Mouse (Mus musculus): Measurements from ENCODE around the gene Scaf11. TPM values are rescaled to one million over a fixed set of nuclear protein-coding genes. Genes with fewer than 3 reads are reported as not detected.

The Scaf11 gene
- total RNA-seq, 2 experiments from 2014 or later = 49.2 to 52.3 TPM

DNA sequence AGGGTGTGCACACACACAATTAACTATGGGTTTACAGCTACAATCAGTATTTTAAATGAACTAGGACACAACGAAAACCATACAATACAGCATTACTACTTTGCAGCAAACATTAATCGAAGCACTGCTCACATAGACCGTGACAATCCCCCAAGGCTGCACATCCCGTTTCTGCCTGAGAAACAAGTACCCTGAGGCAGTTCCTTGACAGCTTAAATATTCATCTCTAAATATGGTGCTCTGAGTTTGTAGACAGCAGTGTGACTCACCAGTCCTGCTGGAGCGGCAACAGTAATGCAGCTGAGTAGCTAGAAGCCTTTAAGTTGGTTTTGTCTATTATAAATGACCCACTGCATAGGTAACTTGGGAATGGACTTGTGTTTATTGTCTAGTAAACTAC is 55.1 kb downstream of the Scaf11 start:
- no peak for DNase-seq (ENCODE audit: low spot score in 2 of 2)

DNA sequence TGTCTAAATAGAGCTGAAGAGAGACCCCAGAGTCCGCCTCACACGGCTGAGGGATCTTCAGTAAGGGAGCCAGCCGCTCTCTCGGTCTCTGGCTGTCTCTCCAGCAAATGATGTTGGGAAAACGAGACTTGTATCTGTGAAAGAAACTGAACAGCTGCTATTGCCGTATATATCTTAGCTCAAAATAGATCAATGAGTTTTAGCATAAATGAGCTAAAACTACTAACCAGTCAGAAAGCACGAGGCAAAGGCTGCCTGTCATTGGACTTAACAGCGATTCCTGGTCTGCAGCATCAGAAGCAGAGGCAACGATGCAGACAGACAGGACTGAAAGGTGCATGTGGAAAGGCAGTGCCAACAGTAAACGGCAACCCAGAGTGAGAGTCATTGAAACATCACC is 62.3 kb downstream of the Scaf11 start:
- DNase-seq (ENCODE audit: low spot score in 2 of 2) = no peak

DNA sequence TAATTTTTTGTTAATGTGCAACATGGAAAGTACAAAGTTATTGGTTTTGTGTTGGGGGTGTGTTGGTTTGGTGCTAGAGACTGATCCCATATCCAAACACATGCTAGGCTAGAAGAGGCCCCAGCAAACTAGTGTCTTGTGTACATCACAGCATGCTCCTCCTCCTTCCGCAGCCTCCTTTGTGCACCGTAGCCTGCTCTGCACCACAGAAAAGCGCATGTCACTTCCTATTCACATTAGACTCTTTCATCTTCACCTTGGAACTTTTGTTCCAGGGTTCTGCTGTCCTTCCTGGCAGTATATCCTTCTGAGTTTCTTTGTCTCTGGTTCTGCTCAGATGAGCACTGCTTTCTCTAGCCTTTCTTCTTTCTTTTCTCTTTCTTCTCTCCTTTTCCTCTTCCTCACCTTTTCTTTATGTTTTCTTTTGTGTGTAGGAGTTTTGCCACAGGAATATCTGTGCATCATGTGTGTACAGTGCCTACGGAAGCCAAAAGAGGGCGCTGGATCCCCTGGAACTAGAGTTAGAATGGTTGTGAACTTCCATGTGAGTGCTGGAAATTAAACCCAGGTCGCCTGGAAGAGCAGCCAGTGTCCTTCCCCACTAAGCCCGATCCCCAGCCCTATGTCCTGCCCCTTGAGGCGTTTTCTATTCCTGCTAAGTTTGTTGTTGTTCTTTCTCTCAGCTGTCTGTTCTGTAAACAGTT is 63.9 kb downstream of the Scaf11 start:
- no peak for DNase-seq (ENCODE audit: low spot score in 2 of 2)

DNA sequence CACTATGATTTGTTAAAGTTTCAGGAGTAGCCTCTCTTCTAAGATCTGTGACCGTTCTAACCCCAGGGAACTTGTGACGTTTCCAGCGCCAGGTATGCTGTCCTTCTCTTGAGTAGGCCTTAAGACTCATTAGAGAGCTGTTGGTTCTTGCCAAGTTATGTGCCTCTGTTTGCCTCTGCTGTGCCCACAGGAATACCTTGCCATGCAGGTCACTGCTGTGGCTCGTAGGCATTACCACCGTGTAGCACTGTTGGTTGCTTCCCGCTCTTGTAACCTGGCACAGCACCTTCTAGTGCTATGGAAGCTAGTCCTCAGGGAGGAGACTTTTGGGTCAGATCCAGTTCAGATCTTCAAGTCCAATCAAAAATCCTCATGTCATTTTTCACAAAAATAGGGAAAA is 65.6 kb downstream of the Scaf11 start:
- no peak for DNase-seq (ENCODE audit: low spot score in 2 of 2)

DNA sequence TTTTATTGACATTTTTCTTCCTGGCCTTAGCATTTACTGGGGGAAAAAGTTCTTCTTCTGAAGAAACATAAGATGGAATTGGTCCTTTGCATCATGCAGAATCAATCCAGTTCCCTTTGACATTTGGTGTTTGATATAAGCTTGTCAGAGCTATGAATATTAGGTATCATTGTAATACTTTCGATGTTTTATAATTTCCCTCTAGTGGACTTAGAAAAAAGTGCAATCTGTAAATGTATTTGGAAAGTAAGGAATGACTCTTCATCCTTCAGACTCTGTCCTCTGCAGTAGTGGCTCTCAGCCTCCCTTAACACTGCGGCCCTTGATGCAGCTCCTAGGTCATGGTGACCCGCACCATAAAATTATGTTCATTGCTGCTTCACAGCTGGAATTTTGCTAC is 67.8 kb downstream of the Scaf11 start:
- DNase-seq (ENCODE audit: low spot score in 2 of 2) = no peak

DNA sequence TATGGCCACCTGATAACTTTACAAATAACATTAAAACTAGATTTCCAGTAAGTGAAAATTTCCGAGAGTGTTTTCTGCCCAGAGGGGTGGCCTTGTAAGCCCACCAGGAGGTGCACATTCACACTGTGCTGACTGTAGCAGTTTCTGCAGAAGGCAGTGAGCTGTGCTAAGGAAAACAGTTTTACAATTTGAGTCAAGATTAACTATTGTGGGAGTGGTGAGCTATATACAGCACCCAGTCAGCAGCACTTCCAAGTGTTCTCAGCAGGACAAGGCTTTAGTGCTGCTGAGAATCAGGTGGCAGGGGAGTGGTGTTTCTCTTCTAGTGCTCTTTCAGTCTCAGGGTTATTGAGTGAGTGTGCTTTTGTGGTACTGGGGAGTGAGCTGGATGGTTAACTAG is 72.1 kb downstream of the Scaf11 start:
- DNase-seq (ENCODE audit: low spot score in 2 of 2) = no peak

DNA sequence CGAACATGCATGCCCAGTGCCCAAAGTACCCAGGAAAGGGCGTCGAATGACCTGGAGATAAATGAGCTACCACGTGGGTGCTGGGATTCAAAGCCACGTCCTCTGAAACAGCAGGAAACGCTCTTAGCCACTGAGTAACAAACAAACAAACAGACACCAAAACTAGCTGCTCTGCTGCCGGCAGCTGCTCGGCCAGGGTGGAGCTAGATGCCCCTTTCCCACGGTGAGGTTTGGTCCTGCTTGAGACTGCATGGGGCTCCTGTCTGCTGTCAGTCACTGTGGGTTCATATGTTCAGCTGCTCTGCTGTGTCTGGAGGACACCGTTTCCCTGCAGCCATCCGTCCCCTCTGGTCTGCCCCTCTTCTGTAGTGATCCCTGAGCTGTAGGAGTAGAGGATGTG is 78.4 kb downstream of the Scaf11 start:
- no peak for DNase-seq (ENCODE audit: low spot score in 2 of 2)

DNA sequence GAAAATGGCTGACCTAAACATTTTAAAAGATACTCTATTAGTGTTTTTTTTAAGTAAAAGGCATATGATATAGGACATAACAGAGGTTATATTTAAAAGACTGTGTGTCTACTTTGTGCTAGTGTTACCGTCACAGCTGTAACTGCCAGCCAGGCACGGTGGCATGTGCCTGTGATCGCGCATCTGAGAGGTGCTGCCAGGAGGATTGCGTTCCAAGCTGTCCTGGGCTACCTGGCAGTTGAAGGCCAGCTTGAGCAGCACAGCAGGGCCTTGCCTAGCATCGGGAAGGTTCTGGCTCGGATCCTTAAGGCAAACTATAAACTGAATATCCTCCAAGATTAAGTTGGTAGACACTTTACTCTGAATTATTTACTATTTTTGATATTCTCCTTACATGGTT is 82.9 kb downstream of the Scaf11 start:
- DNase-seq (ENCODE audit: low spot score in 2 of 2) = no peak

DNA sequence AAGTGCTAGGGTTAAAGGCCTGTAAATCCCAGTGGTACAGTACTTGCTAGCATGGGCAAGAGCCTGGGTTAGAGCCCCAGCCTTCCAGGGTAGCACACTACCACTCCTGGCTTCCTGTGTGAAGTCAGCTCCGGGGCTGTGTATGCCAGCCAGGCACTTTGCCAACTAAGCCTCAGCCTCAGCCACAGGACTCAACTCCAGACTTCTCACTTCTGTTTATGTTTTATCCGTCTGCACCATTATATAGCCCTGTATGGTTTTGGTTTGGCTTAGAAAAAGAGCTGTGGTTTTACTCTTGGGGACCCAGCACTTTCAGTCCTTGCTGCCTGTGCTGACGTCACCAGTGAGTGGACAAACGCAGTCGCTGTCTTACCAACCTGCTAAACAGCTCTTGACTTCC is 83.4 kb downstream of the Scaf11 start:
- no peak for DNase-seq (ENCODE audit: low spot score in 2 of 2)

DNA sequence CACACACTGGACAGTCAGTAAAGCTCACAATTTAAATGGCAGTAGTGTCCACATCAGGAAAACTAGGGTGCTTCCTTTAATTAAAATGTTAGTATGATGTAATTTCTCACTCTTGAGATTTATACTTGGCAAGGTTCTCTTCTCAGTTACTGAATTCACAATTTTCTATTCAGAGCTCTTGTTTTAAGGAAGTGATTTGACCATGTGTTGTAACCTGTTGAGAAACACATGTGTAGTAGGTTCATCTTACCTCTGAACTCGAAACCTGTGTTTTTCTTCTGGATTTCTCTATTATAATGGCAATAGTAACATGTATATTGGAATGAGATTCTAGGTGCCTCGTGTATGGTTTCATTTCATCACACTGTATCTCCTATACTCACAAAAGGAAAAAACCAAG is 84.4 kb downstream of the Scaf11 start:
- no peak for DNase-seq (ENCODE audit: low spot score in 2 of 2)

DNA sequence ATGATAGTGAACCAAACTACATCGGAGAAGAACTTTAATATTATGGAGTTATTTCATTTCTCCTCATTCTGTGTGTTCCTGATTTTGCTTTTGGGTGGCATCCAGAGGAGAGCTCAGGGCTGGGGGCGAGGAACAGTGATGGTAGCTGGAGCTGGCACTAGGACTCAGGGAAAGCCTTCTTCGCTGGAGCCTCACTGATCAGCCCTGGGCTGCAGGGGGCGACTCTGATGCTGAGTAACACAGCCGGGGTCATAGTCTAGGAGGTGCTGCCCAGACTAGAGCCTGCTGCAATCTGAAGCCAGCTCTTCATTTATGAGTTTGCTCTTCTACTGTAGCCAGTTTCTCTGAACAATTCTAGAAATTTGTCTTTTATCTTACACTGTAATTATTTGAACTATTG is 87.5 kb downstream of the Scaf11 start:
- DNase-seq (ENCODE audit: low spot score in 2 of 2) = no peak

DNA sequence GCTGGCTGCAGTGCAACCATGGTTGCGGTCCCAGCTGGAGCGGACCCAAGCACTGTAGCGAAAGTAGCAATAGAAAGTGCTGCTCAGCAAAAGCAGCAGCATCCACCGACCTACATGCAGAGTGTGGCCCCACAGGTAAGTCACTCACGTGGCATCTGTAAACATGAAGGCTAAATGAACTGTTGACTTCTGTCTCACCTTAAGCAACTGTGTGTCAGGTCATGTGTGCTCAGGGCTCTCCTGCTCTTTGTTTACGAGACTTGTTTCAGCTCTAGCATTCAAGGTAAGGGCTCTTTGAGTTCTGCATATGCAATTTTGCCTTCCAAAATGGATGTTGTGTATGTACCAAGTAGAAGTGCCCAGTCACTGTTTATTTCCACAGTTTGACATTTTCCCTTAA is 88.0 kb downstream of the Scaf11 start:
- no peak for DNase-seq (ENCODE audit: low spot score in 2 of 2)

DNA sequence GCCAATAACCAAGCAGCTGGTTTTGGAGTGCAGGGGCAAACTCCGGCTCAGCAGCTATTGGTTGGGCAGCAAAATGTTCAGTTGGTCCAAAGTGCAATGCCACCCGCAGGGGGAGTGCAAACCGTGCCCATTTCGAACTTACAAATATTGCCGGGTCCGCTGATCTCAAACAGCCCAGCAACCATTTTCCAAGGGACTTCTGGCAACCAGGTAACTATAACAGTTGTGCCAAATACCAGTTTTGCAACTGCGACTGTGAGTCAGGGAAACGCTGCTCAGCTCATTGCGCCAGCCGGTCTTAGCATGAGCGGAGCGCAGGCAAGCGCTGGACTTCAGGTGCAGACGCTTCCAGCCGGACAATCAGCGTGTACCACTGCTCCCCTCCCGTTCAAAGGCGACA is 89.3 kb downstream of the Scaf11 start:
- DNase-seq (ENCODE audit: low spot score in 2 of 2) = no peak

DNA sequence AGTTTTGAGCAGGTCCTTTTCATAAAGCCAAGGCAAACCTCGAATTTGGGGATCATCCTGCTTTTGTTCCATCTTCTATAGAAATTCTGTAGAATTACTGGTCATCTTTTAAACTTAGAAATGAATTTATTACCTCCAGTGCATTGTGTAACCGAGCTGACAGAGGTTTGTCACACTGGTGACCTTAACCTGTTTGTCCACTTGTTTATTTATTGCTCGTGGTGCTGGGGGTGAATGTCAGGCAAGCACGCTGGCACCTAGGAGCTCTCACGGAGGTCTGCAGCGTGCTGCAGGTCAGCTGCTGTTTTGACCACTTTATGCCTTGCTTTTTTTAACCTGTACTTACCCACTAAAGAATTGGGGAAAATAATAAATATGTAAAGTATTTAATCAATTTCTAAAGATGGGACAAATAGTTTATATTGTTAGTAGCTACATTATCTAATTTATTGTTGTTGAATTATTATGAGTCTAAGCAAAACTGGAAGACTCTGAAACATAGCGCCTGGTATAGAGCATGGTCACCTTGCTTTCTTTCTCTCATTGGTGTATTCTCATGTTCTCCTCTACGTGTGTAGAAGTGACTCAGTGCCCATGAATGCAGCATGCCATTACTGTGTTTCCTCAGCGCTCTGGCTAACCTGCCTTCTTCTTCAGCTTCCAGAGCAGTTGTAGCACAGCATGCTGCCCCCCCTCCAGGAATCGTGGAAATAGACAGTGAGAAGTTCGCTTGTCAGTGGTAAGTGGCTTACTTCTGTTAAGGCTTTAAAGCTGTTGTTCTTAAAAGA is 94.3 kb downstream of the Scaf11 start:
- no peak for DNase-seq (ENCODE audit: low spot score in 2 of 2)

DNA sequence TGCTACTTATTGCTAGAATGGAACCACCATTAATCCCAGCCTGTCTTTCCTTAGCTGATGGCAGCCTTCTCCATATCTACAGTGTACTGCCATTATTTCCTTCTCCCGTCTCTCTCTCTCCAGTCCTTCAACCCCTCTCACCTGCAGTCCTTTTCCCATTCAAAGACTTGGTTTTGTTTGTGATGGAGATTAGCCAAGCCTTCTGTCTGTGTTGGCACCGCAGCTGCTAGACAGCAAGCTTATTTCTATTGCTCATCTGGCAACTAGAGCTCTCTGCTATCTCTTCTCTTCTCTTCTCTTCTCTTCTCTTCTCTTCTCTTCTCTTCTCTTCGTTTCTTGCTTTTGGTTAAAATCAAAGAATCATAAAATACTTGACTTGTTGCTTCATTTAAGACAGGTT is 95.3 kb downstream of the Scaf11 start:
- no peak for DNase-seq (ENCODE audit: low spot score in 2 of 2)

Small RNAs within 50 kb of the gene (microRNA-seq; reads per million reads assigned to microRNA genes)
- 0 reads per million in 2 experiments for gene Gm25397

Other genes with a start within 250 kb of the Scaf11 start
- 10 to 100 TPM; 37.5 to 39.8 TPM for gene Arid2, start 173.3 kb downstream of the Scaf11 start, total RNA-seq (2021)
- gene Slc38a1, start 182.1 kb upstream of the Scaf11 start, total RNA-seq (2021) = 10 to 100 TPM; 78.7 to 80.0 TPM
- gene Slc38a2, start 238.9 kb upstream of the Scaf11 start, total RNA-seq (2021) = 10 to 100 TPM; 52.6 to 57.4 TPM

Data from layer of hippocampus, postnatal 14 days (tissue).